Mouse (Mus musculus) cerebellum, postnatal 4 days (tissue): ENCODE data around the gene 0610030E20Rik.
A peak's percentile ranks its signal among the peaks of the same experiment; 100 is the strongest.

Source experiments
- DNase-seq, 2 experiments: peaks; one replicate each; pipeline ENCODE4 v3.0.0; 2022; ENCODE audit warnings: low spot score in 2 of 2, mixed read lengths in 1 of 2

0610030E20Rik gene

GRCm38 (mm10) chr6:72347166-72347941 is at the start of gene 0610030E20Rik:
0610030E20Rik (plus strand) TSS chr6:72347317.
- peak; percentile 55 to 69 for DNase-seq

GRCm38 (mm10) chr6:72297825-72298224 is 49.3 kb upstream of the 0610030E20Rik start:
- no peak for DNase-seq

GRCm38 (mm10) chr6:72302349-72302925 is 44.7 kb upstream of the 0610030E20Rik start:
- DNase-seq: no peak

GRCm38 (mm10) chr6:72303510-72303909 is 43.6 kb upstream of the 0610030E20Rik start:
- DNase-seq: no peak

- DNase-seq: no peak
These were observed 34.9 kb upstream of the 0610030E20Rik start for GRCm38 (mm10) chr6:72312198-72312597.

GRCm38 (mm10) chr6:72313124-72313867 is 33.8 kb upstream of the 0610030E20Rik start:
- no peak for DNase-seq

GRCm38 (mm10) chr6:72315384-72315783 is 31.7 kb upstream of the 0610030E20Rik start:
- no peak for DNase-seq

GRCm38 (mm10) chr6:72316044-72316443 is 31.1 kb upstream of the 0610030E20Rik start:
- DNase-seq: no peak

- DNase-seq: no peak
These were observed 28.7 kb upstream of the 0610030E20Rik start for GRCm38 (mm10) chr6:72318440-72318839.

- no peak for DNase-seq
These were observed 28.1 kb upstream of the 0610030E20Rik start for GRCm38 (mm10) chr6:72319019-72319418.

GRCm38 (mm10) chr6:72322936-72323335 is 24.2 kb upstream of the 0610030E20Rik start:
- DNase-seq: no peak

GRCm38 (mm10) chr6:72323786-72324508 is 23.2 kb upstream of the 0610030E20Rik start:
- no peak for DNase-seq

GRCm38 (mm10) chr6:72326274-72326673 is 20.8 kb upstream of the 0610030E20Rik start:
- DNase-seq: no peak

- DNase-seq: no peak
These were observed 18.1 kb upstream of the 0610030E20Rik start for GRCm38 (mm10) chr6:72329019-72329418.

- no peak for DNase-seq
These were observed 17.0 kb upstream of the 0610030E20Rik start for GRCm38 (mm10) chr6:72330133-72330532.

- DNase-seq: no peak
These were observed 14.0 kb upstream of the 0610030E20Rik start for GRCm38 (mm10) chr6:72333111-72333510.

GRCm38 (mm10) chr6:72340481-72340880 is 6.6 kb upstream of the 0610030E20Rik start:
- no peak for DNase-seq

- no peak for DNase-seq
These were observed 2.6 kb upstream of the 0610030E20Rik start for GRCm38 (mm10) chr6:72344396-72345073.

- DNase-seq: peak; percentile 81 to 89
These were observed 2.0 kb upstream of the 0610030E20Rik start, which contains the start of gene Usp39 for GRCm38 (mm10) chr6:72345074-72345567. Usp39 (minus strand) TSS chr6:72345184.

GRCm38 (mm10) chr6:72345633-72346032 is 1.5 kb upstream of the 0610030E20Rik start:
- no peak for DNase-seq

GRCm38 (mm10) chr6:72346261-72346660 is 856 bp upstream of the 0610030E20Rik start:
- DNase-seq: no peak
